ENCODE assay signal across 10 mouse cellular contexts in genomic region chr9:64612121-64612983, GRCm38 (mm10).
DNase-seq lines count a peak whose midpoint lies in the region; ATAC-seq lines count a peak whose summit lies in the region.
"Had no signal": no experiment of that assay in that cellular context is flagged by ENCODE, and none has a peak within 500 bp of the region (broad histone marks: within the 10 kb centered on the region; RNA-seq: fewer than 3 reads in every experiment).

No protein-coding gene starts in this region.

- no peak overlapping the region for H3K4me2 ChIP-seq in hindbrain, embryonic 11.5 days (replicated peaks; ENCODE audit: low read depth, low read length)
- peak overlapping the region; percentile 33 for H3K4me2 ChIP-seq in midbrain, embryonic 16.5 days (ENCODE audit: low read length)
- H3K4me2 ChIP-seq: liver, embryonic 12.5 days; stomach, embryonic 15.5 days had no signal

- H3K4me3 ChIP-seq in hindbrain, embryonic 11.5 days (ENCODE audit: low read depth, low read length): no peak overlapping the region
- no peak overlapping the region for H3K4me3 ChIP-seq in midbrain, embryonic 16.5 days (ENCODE audit: low read depth, low read length)
- H3K4me3 ChIP-seq: liver, embryonic 12.5 days; megakaryocyte, embryonic 14.5 days; stomach, embryonic 15.5 days had no signal

- H3K9me3 ChIP-seq in hindbrain, embryonic 11.5 days (ENCODE audit: control insufficient read depth, low read length): no peaks in the 10 kb centered on the region
- H3K9me3 ChIP-seq in midbrain, embryonic 16.5 days (replicated peaks; ENCODE audit: control insufficient read depth, low read length, poor library complexity, severe bottlenecking): no peaks in the 10 kb centered on the region
- H3K9me3 ChIP-seq: liver, embryonic 12.5 days; megakaryocyte, embryonic 14.5 days; stomach, embryonic 15.5 days had no signal

- H3K27me3 ChIP-seq in hindbrain, embryonic 11.5 days (ENCODE audit: control insufficient read depth, insufficient read depth, low read length): no peaks in the 10 kb centered on the region
- no peaks in the 10 kb centered on the region for H3K27me3 ChIP-seq in midbrain, embryonic 16.5 days (ENCODE audit: control insufficient read depth, insufficient read depth, low read depth, low read length)
- H3K27me3 ChIP-seq: stomach, embryonic 15.5 days had no signal

- no peak overlapping the region for H3K9ac ChIP-seq in hindbrain, embryonic 11.5 days (ENCODE audit: low read depth, low read length)
- peak overlapping the region; percentile 23; the same call in 1 of the 2 replicates for H3K9ac ChIP-seq in midbrain, embryonic 16.5 days (ENCODE audit: low read depth, low read length)
- H3K9ac ChIP-seq: liver, embryonic 12.5 days; stomach, embryonic 15.5 days had no signal

- no peak for ATAC-seq in hindbrain, embryonic 11.5 days (ENCODE audit: low FRiP score)
- peak; percentile 79 for ATAC-seq in midbrain, embryonic 16.5 days
- ATAC-seq: liver, embryonic 12.5 days had no signal

- DNase-seq in left cerebral cortex, postnatal 4 days: peak; percentile 83
- DNase-seq in left cerebral cortex, adult 18-20 months (ENCODE audit: low spot score in 2 of 2): no peak
- peak; percentile 40 for DNase-seq in brain, embryonic 18.5 days (ENCODE audit: low read depth, low spot score)
- peak; percentile 18 for DNase-seq in hindbrain, embryonic 11.5 days (ENCODE audit: low spot score)
- no peak for DNase-seq in heart, adult 8-10 months (ENCODE audit: low spot score)
- DNase-seq in urinary bladder, postnatal 14 days (ENCODE audit: low spot score): no peak

- no peaks in the 10 kb centered on the region for H3K36me3 ChIP-seq in hindbrain, embryonic 11.5 days (ENCODE audit: control insufficient read depth, insufficient read depth, low read length)
- H3K36me3 ChIP-seq in midbrain, embryonic 16.5 days (ENCODE audit: control insufficient read depth, insufficient read depth, low read length): no peaks in the 10 kb centered on the region
- H3K36me3 ChIP-seq: liver, embryonic 12.5 days; stomach, embryonic 15.5 days had no signal

- no peak overlapping the region for H3K27ac ChIP-seq in hindbrain, embryonic 11.5 days (ENCODE audit: low read depth, low read length)
- H3K27ac ChIP-seq in midbrain, embryonic 16.5 days (ENCODE audit: low read length): peak overlapping the region; percentile 82
- H3K27ac ChIP-seq: liver, embryonic 12.5 days; stomach, embryonic 15.5 days had no signal

- H3K4me1 ChIP-seq in hindbrain, embryonic 11.5 days (replicated peaks; ENCODE audit: control insufficient read depth, insufficient read depth, low read length): 0 out of 2 replicates have a peak, but pooled peaks cover 3% of the 10 kb centered on the region
- H3K4me1 ChIP-seq in midbrain, embryonic 16.5 days (ENCODE audit: control insufficient read depth, insufficient read depth, low read length): peaks cover 28% of the 10 kb centered on the region
- H3K4me1 ChIP-seq: liver, embryonic 12.5 days; megakaryocyte, embryonic 14.5 days; stomach, embryonic 15.5 days had no signal

- 14% methylated on average over 7 of the region's 7 CpGs for WGBS in hindbrain, embryonic 11.5 days
- WGBS in midbrain, embryonic 16.5 days: 4% methylated on average over 7 of the region's 7 CpGs

- intact Hi-C loops in left cerebral cortex, postnatal 4 days (cut with DNase I): no loop called here

Comparison
In these comparisons a context has a peak if more than half of its experiments do, and no peak if none do; other contexts are left out.
1. DNase-seq: peak in left cerebral cortex, postnatal 4 days (single experiment), brain, embryonic 18.5 days (single experiment) and hindbrain, embryonic 11.5 days (single experiment); none in left cerebral cortex, adult 18-20 months (0 of 2), heart, adult 8-10 months (single experiment) and urinary bladder, postnatal 14 days (single experiment).